Mouse (Mus musculus) heart, adult 9 months (tissue): Measurements from ENCODE around the gene Ptp4a2.
"Not testable (repeated sequence)": the region's sequence is repeated elsewhere in the genome, so short reads cannot be mapped to it uniquely, and the experiment has no call there.

Experiments used
- DNase-seq, 2 experiments: peaks; one replicate each; pipeline ENCODE4 v3.0.0; 2022; ENCODE audit warnings: low spot score in 2 of 2

Gene Ptp4a2

GRCm38 (mm10) chr4:129853053-129853452, 42.0 kb downstream of the Ptp4a2 start:
- no peak for DNase-seq

- no peak for DNase-seq
Measured at GRCm38 (mm10) chr4:129853996-129854395, 43.0 kb downstream of the Ptp4a2 start.

GRCm38 (mm10) chr4:129854615-129855014, 43.6 kb downstream of the Ptp4a2 start:
- no peak for DNase-seq

GRCm38 (mm10) chr4:129855051-129855970, 44.3 kb downstream of the Ptp4a2 start:
- no peak for DNase-seq

- DNase-seq, result no peak
Measured at GRCm38 (mm10) chr4:129860456-129860855, 49.4 kb downstream of the Ptp4a2 start.

GRCm38 (mm10) chr4:129861400-129861799, 50.4 kb downstream of the Ptp4a2 start:
- no peak for DNase-seq

- no peak for DNase-seq
Measured at GRCm38 (mm10) chr4:129862357-129862756, 51.3 kb downstream of the Ptp4a2 start.

GRCm38 (mm10) chr4:129866171-129866570, 55.2 kb downstream of the Ptp4a2 start:
- not testable (repeated sequence) for DNase-seq

GRCm38 (mm10) chr4:129868211-129868610, 57.2 kb downstream of the Ptp4a2 start:
- no peak for DNase-seq

GRCm38 (mm10) chr4:129870483-129870882, 59.5 kb downstream of the Ptp4a2 start:
- DNase-seq, result no peak

- no peak for DNase-seq
Measured at GRCm38 (mm10) chr4:129872376-129872922, 61.4 kb downstream of the Ptp4a2 start.

GRCm38 (mm10) chr4:129874805-129875204, 63.8 kb downstream of the Ptp4a2 start:
- DNase-seq, result no peak

- DNase-seq, result no peak
Measured at GRCm38 (mm10) chr4:129875406-129875805, 64.4 kb downstream of the Ptp4a2 start.

- peak; percentile 84 to 87 for DNase-seq
Measured at GRCm38 (mm10) chr4:129876831-129877764, 66.1 kb downstream of the Ptp4a2 start.

GRCm38 (mm10) chr4:129877967-129878655, 67.1 kb downstream of the Ptp4a2 start:
- DNase-seq, result no peak

- no peak for DNase-seq
Measured at GRCm38 (mm10) chr4:129878656-129879145, 67.7 kb downstream of the Ptp4a2 start.

GRCm38 (mm10) chr4:129879206-129879780, 68.3 kb downstream of the Ptp4a2 start:
- no peak for DNase-seq

GRCm38 (mm10) chr4:129880615-129881014, 69.6 kb downstream of the Ptp4a2 start:
- no peak for DNase-seq

- DNase-seq, result no peak
Measured at GRCm38 (mm10) chr4:129881661-129882060, 70.6 kb downstream of the Ptp4a2 start.

GRCm38 (mm10) chr4:129882555-129883293, 71.7 kb downstream of the Ptp4a2 start:
- DNase-seq, result peak; percentile 60 to 66
